Mouse (Mus musculus) urinary bladder, adult 18-20 months (tissue): ENCODE measurements around the gene Gda.

ENCODE experiments used
- DNase-seq, 2 experiments: peaks; one replicate each; pipeline ENCODE4 v3.0.0; 2022; ENCODE audit warnings: low spot score in 2 of 2, mixed read lengths in 2 of 2

Gene Gda

GRCm38 (mm10) chr19:21473345-21473744, at the start of gene Gda:
TSS of gene Gda (minus strand) at chr19:21473445.
- no peak for DNase-seq

DNA sequence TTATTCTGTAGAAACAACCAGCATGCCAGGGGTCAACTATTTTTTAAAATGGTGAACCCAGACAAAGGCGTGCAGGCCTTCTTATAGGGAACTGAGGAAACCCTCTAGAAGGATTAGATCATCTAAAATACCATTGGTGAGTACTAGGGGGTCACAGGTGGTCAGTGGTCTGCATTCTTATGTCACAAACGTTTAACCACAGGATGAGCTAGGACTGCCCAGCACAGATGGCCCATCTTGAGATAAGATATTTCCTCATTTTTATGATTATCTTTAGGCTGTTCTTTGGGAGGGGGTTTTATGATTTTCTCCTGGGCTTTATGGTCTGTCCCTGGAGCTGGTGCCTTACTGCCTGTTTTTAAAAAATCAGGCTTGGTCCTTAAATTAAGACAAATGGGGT, 47.0 kb upstream of the Gda start:
- DNase-seq, result no peak

DNA sequence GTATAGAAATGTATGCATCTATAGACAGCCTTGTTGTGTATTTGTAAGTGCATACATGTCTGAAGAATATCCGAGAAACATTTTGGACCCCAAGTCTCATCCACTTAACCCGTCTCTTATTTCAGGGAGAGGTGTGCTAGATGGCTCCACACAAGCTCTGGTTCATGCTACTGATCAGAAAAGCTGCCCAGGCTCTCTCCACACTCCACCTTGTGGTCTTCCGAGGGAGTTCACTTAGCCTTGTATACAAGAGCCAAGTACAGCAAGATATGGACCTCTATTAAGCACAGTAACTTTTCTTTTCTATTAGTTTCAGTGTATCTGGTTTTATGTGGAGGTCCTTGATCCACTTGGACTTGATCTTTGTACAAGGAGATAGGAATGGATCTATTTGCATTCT, 36.9 kb upstream of the Gda start:
- DNase-seq, result peak; percentile 21 to 33

GRCm38 (mm10) chr19:21507561-21508232, 34.5 kb upstream of the Gda start:
- DNase-seq, result no peak

DNA sequence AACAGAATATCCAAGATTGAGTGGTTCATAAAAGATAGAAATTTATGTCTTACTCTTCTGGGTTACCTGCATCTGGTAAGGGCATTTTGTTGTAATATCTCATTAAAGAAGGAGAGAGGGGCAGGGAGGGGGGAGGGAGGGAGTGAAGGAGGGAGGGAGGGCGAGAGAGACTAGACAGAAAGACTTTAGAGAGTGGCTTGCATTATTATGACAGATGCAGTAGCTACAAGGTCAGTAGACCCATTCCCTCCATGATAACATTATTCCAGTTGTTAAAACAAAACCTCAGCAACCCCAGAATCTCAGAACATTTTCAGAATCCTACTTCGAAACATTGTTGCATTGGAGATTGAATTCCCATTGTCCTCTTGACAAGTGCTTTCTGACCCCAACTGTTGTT, 33.9 kb upstream of the Gda start:
- DNase-seq, result no peak

DNA sequence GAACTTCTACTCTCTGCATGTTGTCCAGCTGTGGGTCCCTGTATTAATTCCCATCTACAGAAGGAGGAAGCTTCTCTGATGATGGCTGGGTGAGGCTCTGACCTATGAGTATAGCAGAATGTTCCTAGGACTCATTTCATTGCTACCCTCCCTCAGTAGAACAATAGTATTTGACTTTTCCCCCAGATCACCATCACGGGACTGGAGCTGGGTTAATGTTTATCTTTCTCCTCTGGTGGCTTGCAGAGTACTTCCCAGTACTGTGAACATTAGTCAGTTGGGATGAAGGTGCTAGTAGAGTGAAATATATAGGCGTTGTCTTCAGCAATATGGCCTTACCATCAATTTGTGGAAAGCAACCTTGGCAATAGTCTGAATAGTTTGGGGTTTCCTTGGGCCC, 31.5 kb upstream of the Gda start:
- DNase-seq, result no peak

DNA sequence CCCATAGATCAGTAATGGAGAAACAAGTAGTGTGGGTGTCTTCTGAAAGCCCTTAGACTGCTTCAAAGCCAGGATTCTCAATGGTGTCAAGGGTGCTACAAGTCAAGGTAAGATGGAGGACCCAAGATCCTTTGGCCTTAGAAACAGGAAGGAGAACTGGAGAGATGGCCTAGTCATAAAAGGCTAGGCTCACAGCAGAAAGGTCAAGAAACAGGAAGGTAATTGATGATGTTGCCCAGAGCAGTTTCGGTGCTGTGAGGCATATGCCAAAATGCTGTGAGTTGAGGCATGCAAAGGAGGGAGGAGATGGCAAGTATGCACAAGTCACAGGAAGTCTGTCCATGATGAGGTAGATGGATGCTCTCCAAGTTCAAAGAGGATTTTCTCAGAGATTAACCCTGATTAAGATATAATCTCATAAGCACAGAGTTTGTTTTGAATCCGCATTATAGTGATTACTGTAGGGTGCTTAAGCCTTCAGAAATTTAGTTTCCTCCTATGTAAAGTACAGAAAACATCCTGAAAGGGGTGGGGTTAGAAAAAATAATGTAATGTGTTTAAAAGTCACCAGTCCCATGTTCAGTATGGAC, 26.2 kb upstream of the Gda start:
- no peak for DNase-seq

- no peak for DNase-seq
Observed at GRCm38 (mm10) chr19:21495817-21496216, 22.6 kb upstream of the Gda start.

- no peak for DNase-seq
Observed at GRCm38 (mm10) chr19:21493807-21494521, 20.7 kb upstream of the Gda start.

DNA sequence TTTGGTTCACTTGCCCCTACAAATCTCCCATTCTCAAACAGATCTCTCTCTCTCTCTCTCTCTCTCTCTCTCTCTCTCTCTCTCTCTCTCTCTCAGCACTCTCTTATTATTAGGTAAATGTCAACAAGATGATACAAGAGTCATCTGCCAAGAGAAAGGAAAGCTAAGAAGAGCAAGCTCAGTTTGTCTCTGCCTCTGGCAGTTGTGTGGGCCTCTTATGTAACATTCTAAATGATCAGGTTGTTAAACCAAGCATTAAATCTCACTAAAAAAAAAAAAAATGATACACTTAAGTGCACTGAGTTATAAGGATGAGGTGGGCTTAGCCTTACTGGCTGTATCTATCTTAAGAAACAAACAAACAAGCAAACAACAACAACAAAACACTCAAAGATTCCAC, 18.1 kb upstream of the Gda start:
- DNase-seq, result no peak

GRCm38 (mm10) chr19:21487124-21487944, 14.1 kb upstream of the Gda start:
- no peak for DNase-seq

DNA sequence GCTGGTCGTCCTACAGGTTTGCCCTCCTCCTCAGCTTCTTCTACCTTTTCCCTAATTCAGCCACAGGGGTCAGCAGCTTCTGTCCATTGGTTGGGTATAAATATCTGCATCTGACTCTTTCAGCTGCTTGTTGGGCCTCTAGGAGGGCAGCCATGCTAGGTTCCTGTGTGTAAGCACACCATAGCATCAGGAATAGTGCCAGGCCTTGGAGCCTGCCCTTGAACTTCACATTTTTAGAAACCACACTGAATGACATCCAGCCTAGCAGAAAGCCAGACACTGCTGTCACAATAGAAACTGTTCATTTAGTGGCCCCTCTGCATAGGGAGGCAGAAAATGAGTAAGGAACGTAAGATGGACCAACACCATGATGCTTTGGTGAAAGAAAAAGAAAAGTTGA, 8.9 kb upstream of the Gda start:
- no peak for DNase-seq

DNA sequence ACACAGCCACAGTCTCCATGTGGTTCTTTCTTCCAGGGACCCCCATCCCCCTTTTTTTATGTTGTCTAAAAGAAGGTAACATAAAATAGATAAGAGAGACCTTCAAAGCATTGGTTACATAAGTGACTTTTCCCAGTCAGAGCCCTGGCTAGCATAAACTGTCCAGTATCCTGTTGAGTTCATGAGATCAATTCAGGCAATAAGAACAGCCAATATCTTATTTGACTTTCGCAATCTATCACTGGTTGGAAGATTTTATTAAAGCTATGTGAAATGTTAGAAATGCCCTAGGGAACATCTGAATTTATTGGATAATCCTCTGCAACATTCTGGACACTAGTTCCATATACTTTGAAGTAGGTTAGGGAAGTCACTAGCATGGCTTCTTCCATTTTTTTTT, 7.8 kb upstream of the Gda start:
- no peak for DNase-seq

DNA sequence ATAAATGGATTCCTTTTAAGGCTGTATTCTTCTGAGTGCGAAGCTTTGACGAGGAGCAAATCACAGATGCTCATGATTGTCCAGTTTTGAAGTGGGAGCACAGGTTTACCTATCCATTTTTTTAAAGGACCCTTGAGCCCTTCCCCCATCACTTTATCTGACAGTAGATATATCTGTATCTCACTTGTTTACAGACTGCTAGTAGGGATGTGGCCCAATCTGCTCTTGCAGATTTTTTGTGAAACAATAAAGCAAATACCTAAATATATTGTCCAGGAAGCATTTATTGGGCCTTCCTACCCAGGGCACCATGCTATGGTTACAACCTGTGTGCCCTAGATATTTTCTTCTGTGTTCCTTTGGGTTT, 6.8 kb upstream of the Gda start:
- no peak for DNase-seq

DNA sequence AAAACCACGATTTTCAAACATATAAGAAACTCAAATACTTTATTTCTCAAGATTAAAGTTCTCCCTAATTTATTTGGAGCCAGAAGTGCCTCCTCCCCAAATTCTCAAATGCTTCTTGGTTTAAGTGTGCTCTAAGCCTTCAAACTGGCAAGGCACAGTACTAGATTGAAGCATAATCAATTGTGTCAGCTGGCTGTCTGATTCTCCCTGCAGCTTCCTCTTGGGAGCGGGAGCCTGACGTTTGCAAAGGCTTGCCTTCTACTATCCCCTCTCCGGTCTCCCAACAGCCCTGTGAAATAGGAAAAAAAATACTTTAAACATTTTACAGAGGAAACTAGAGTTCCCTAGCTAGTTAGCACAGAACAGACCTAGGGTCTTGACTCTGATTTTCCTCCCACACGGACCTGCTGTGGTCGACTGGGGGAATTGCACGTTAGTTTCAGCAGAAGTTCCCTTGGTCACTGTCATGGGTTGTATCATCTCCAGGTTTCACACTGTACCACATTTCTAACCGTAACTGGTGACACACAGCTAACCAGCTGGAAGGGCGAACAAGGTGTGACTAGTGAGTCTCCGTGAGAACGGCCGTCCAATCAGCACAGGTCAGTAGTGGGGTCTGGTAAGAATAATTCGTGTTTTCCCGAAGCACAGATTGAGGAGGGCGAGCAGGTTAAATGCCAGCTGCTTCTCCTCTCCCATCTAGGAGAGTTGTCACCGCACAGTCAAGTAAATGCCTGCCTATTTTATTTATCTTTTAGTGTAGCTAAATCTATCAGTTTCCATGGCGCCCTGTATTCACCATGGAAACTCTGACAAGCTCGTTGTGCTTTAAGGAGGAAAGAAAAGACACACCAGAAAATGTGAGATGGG, 6.2 kb upstream of the Gda start:
- DNase-seq, result no peak

DNA sequence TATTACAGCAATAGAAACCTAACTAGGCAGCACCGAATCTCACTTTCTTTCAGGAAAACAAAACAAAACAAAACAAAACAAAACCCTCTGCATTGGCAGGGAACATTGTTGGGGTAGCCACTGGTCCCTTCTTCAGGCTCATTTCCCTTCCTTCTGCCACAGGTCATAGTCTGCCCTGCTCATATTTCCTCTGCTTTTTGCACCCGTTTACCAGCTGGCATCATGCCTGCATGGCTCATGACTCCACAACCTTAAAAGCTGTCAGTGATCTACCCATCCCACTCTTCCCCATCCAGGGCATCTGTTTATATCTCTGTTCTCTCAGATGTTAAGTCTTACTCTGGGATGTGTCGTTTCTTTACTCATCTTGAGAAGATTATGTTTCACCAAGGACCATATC, 5.3 kb upstream of the Gda start:
- DNase-seq, result no peak

GRCm38 (mm10) chr19:21477780-21478179, 4.5 kb upstream of the Gda start:
- DNase-seq, result no peak

DNA sequence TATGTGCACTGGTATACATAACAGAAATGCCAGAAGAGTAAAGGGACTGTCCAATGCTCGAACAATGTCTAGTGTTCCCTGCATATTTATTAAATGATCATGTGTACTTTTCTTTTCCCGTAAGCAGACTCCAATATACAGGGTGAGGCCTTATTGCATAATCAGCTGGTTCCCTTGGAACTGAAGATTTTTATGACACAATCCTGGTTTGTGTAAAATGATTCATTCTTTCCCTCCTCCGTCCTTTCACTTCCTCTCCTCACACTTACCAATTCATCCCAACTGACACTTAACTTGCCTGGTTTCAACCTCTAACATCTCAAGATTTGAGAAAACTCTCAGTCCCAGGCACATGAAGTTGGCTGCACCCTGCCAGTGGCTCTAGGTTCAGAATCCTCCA, 3.5 kb upstream of the Gda start:
- DNase-seq, result no peak

GRCm38 (mm10) chr19:21472121-21472780, 994 bp downstream of the Gda start:
- peak; percentile 69 to 85 for DNase-seq

- no peak for DNase-seq
Observed at GRCm38 (mm10) chr19:21461221-21461960, 11.9 kb downstream of the Gda start.
